Mouse (Mus musculus) large intestine, adult 2 months (tissue): Measurements from ENCODE around the gene Trpm4. TPM values are rescaled to one million over a fixed set of nuclear protein-coding genes. Genes with fewer than 3 reads are reported as not detected.

Source experiments
- DNase-seq: peaks from one replicate; pipeline ENCODE4 v3.0.0-alpha.2; 2012; ENCODE audit warnings: low read depth, low spot score
- WGBS: fragments of 180-500 bp; shearing (Covaris S2); methylation state at CpG from one replicate; pipeline ENCODE4 v1.1.7; 2018; 5-methylcytosine and 5-hydroxymethylcytosine counted together
- polyA plus RNA-seq: library from polyadenylated mRNA; depleted of rRNA; stranded (reverse); fragments of >200 nt; gene quantifications from 2 replicates; pipeline ENCODE4 v1.2.3, GENCODE M21; 2012

Trpm4 gene
- polyA plus RNA-seq, 1 experiment, result 185 TPM

DNA sequence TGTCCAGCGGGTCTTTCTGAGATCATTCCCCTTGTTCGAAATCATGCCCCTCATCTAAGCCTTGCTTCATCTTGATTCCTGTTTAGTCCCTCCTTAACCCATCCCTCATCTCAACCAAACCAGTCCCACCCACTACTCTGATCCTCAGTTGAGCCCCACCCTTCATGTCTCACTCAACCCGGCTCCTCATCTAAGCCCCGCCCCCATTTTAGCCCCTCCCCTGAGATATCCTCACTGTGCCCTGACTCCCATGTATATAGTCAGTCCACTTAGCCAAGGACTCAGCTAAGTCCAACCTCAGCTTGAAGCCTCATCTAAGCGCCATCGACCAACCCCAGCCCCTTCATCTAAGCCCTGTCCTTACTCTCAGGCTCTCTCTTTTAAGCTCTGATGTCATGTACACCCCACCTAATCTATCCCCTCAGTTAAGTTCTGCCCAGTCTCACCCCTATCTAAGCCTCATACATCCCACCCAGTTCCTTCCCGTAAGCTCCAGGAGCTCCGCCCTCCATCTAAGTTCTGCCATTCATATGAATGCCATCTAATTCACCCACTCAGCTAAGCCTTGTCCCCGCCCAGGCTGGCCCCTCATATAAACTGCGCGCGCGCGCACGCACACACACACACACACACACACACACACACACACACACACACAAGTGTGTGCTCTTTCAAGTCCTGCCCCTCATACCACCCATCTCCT, 21.9 kb upstream of the Trpm4 start:
- WGBS, result 61% methylated on average over 15 of the region's 15 CpGs
- DNase-seq, result no peak

DNA sequence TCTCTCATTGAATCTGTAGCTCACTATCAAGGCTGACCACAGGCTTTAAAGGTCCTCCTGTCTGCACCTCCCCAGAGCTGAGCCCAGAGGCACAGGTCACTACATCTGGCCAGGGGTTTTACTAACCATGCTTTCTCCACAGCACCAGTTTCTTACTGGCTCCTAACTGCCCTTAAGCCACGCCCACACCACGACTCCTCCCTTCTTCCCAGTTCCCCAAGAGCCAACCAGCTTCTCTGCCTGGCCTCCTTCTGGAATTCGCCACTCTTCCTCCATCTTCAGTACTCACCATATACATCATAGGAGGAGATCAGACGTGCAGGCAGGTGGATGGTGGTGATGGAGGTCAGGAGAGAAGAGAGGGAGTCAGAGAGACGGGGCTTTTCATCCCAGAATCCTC, 19.5 kb upstream of the Trpm4 start:
- 38% methylated on average over 5 of the region's 5 CpGs for WGBS
- DNase-seq, result no peak

DNA sequence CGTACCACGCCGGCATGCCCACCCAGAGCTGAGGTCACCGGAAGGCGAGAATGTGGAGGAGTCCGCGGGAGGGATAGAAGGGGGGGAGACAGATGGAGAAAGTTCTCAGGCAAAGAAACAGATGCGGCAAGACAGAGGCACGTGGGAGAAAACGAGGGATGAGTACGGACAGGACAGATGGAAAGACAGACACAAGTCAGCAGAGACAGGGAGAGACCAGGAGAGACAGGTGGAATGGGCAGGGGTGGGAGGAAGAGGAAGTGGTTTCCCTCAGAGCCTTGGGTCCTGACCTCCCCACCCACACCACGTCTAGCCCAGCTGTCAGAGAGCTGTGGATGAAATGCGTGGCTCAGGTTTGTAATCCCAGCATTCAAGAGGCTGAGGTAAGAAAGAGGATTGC, 13.3 kb upstream of the Trpm4 start:
- WGBS, result 79% methylated on average over 13 of the region's 13 CpGs
- no peak for DNase-seq

DNA sequence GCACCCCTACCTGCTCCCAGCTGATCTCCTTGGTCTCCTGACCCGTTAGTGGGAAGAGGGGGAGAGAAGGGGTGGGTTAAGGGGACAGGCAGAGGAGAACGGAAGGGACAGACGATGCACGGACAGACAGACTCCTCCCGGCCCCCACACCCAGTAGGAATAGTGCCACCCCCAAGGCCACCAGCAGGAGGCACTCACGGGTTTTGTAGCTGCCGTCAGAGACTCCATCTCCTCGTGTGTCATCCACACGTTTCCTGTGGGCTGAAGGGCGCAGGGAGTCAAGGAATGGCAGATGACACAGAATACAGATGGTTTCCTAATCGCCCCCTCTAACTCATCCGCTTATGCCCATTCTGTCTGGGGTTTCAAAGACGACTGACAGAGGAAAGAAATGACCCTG, 10.0 kb upstream of the Trpm4 start:
- WGBS, result 34% methylated on average over 13 of the region's 13 CpGs
- no peak for DNase-seq

DNA sequence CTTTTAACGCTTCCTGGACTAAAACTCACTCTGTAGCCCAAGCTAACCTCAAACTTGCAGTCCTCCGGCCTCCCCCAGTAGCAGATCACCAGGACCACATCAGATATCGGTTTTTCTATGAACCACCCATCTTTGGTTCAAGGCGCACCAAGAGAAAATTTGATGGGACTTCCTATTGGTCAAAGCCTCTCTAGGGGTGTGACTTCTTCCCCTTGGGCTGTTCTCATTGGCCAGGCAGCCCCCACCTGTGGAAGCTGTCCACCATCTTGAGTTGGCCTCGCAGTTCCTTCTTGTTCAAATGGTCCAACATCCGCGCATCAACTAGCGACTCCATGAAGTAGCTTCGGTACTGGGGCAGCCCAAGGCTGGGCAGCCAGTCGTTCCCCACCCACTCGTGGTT, 8.5 kb upstream of the Trpm4 start:
- no peak for DNase-seq
- WGBS, result 94% methylated on average over 11 of the region's 11 CpGs

DNA sequence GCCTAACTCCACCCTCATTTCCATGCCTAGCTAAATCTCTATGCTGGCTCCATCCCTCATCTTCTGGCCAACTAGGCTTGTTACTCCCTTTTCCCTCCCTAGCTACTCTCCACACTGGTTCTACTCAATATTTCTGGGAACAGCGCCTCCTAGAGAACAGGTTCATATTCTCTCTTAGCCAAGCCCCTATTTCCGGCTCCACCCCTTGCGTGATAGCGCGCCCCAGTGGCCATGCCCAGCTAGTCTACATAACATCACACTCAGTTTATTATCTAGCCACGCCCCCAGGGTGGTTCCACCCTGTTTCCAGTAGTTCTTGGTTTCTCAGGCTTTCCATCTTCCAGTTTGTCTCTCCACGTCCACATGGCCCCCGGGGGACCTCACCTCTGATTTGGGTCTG, 7.7 kb upstream of the Trpm4 start:
- DNase-seq, result peak; percentile 99
- 4% methylated on average over 8 of the region's 8 CpGs for WGBS

DNA sequence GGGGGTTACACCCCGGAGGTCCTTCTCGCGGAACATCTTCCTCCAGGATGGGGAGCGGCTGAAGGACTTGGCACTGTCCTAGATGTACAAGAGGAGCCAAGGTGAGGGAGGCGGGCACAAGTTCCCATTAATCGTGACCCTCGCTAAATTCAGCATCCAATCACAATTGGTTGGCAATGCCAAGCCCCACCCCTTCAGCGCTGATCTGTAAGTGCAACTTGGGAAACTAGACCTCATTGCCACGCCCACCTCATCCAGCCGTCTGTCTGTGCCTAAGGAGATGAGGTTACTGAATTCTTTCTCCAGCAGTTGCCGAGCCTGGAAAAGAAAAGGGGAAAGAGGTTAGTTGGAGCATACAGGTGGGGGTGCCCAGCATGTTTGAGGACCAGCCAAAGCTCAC, 7.1 kb upstream of the Trpm4 start:
- no peak for DNase-seq
- 1% methylated on average over 11 of the region's 11 CpGs for WGBS

DNA sequence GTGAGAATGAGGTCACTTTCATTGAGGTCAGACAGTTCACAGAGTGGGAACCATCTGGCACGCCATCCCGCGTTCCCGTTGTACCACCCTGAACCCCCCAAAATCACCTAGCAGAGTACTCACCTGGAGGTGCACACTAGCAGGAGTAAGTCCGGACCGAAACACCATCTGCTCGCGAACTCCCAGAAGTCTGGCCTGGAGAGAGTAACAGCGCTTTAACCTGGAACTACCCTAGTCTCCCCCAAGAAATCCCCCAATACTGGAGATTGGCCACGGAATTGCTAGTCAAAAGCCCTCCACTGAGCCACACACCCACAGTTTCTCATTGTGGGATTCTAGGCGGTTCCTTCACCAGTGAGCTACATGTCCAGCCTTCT, 6.5 kb upstream of the Trpm4 start:
- DNase-seq, result no peak
- 1% methylated on average over 11 of the region's 11 CpGs for WGBS

DNA sequence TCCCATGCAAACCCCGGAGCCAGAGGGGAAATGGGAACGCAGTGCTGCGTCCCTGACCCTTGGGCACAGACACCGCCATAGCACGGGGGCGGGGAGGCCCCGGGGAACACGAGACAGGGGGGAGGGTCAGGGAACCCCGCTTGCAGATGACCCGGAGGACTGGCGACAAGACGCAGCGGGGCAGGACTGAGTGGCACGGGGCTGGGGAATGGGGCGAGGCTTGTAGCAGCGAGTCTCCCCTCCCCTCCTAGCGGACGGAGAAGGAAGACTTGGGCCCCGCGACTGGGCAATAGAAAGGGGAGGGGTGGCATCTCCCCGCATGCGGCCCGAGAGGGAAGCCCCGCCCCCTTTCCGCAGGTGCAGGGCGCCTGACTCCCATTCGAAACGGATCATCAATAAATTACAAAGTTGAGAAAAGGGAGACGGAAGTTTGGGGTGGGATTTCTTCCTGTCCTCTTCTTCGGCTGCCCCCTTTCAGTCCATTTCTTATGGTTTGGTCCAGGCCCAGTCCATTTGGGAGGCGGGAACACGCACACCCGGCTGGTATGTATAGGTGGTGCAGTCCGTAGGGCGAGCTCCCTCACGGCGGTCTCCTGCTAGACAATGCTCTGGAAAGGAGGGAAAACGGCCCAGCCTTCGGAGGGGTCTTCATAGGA, 6.0 kb upstream of the Trpm4 start:
- DNase-seq, result no peak
- WGBS, result 2% methylated on average over 39 of the region's 39 CpGs

DNA sequence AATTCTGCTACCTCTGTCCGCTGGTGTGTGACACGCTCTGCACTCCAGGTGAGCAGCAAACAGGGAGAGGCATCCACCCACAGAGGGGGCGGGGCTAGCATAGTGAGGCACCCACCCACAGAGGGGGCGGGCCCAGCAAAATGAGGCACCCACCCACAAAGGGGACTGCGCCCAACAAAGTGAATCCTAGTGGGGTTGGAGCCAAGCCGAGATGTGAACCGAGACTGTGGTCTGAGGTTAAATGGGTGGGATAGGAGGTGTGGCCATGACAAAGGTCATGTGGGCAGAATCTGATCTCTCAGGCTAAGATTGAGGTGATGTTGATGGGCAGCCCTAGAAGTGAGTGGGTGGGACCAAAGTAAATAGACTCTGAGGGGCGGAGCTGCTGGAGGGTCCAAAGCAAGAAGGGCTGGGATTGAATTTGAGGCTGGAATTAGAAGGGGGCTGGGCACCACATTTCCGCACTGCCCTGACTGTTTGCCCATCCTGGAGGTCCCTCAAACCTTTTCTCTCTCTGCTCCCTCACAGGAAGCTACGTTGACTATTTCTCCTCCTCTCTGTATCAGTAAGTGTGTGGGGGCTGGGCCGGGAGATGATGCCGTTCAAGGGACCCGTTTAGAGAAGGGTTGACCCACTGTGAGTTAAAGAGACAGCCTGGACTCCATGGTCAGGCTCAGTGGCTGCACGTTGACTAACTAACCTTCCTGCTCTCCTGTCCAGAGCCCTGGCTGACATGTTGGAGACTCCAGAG, 4.8 kb upstream of the Trpm4 start:
- no peak for DNase-seq
- WGBS, result 7% methylated on average over 14 of the region's 14 CpGs

DNA sequence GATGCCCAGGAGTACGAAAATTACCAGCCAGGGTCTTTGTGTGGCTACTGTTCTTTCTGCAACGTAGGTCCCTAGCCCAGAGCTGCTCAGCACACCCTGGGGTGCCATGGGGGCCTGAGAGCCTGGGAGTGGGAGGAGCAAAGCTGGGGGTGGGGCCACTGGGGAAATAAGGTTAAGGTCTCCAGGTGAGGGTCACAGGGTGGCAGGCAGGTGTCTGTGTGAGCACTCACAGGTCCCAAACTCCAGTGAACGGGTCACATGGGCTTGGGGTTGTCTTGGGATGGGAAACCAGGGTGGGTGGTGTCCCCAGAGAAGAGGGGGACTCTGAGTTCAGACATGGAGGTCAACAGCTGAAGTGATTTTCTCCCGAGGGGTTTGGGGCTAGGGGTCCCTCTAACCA, 3.9 kb upstream of the Trpm4 start:
- DNase-seq, result no peak
- 38% methylated on average over 4 of the region's 4 CpGs for WGBS

DNA sequence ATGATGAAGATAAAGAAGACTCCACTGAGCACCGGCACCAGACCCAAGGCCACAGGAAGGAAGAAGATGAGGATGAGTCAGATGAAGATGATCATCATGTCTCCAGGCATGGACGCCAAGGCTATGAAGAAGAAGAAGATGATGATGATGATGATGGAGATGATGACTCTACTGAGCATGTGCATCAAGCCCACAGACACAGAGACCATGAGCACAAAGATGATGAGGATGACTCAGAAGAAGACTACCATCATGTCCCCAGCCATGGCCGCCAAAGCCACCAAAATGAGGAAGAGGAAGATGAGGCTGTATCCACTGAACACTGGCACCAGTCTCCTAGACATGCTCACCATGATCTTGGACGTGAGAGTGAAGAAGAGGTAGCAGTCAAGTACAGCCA, 2.7 kb upstream of the Trpm4 start:
- DNase-seq, result no peak
- WGBS, result 88% methylated on average over 4 of the region's 4 CpGs

DNA sequence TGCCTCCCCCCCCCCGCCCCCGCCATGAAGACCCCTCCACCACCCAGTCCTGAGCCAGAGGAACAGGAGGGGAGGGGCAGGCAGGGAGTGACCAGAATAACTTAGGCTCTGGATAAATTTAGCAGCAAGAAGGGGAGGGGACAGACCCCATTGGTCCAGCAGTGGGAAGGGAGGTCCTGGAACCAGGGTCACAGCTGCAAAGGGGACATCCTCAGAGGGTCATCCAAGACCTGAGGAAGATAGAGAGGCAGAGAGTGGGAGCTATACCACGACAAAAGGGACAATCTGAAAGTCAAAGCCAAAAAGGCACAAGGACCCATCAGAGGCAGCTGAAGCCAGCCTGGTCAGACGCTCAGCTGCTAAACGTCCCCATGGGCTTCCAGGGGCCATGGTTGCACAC, 1.5 kb upstream of the Trpm4 start, which contains the start of gene Hrc:
Gene Hrc (plus strand): TSS at position 235 of the 400 bp plus-strand sequence.
- 57% methylated on average over 5 of the region's 5 CpGs for WGBS
- no peak for DNase-seq

DNA sequence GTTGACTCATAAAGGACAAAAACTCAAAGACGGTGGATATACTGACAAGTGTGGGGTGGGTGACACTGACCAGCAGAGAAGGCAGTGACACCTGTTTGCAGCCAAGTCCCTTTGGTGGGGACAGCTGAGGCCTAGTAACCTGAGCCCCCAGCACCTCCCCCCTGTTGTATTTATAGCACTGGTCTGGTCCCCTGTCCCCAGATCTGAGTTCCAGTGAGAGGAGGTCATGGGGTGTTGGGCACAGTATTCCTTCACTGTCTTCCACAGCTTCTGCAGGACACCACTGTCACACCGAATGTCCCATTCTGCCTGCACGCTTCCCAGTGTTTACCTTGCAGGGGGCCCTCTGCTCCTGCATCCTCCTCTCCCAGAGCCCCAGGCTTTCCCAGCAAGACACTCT, 1.0 kb upstream of the Trpm4 start:
- 51% methylated on average over 3 of the region's 3 CpGs for WGBS
- no peak for DNase-seq

DNA sequence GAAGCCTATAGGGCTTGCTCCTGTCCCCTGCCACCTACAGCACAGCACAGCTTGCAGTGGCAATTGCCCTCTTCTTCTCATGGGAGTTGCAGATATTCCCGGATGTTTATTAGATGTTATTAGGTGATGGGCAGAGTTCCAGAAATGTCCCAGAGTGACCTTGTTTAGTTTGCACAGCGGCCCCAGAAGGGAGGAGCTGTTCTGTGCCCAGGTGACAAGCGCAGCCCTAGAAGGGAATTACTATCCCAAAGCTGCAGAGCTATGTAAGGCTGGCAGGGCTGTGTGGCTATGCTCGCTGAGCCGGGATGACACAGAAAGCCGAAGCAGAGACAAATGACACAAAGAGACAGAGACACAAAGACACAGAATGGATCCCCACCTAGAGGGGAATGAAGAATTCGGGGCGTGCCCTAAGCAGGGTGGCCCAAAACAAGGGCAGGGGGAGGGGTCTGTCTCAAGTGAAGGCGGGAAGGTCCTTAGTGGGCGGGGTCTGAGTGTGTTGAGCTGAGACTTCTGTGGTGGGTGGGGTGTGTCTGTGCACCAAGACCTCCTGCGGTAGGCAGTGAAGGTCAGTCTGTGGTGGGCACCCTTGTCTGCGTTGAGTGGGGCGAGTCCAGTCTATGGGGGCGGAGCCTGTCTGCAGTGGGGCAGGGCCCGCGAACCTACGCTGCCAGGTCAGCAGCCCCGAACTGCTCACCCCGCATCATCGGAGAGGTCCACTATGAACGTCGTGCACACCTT, 725 bp downstream of the Trpm4 start:
- DNase-seq, result no peak
- WGBS, result 2% methylated on average over 22 of the region's 22 CpGs

DNA sequence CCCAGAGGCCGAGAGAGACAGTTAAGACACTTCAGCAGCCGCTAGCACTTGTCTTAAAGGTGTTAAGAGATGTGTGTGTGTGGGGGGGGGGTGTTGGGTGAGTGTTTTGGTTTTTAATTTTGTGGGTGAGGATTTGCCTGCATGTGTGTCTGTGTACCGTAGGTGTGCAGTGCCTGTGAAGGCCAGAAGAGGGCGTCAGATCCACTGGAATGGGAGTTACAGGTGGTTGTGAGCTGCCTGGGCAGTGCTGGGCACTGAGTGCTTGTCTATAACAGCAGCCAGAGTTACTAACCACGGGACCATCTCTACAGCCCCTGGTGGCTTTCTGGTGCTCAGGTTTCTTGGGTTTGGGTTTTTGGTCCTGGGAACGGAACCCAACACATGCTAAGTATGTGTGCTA, 2.1 kb downstream of the Trpm4 start:
- 91% methylated on average over 6 of the region's 6 CpGs for WGBS
- DNase-seq, result no peak

DNA sequence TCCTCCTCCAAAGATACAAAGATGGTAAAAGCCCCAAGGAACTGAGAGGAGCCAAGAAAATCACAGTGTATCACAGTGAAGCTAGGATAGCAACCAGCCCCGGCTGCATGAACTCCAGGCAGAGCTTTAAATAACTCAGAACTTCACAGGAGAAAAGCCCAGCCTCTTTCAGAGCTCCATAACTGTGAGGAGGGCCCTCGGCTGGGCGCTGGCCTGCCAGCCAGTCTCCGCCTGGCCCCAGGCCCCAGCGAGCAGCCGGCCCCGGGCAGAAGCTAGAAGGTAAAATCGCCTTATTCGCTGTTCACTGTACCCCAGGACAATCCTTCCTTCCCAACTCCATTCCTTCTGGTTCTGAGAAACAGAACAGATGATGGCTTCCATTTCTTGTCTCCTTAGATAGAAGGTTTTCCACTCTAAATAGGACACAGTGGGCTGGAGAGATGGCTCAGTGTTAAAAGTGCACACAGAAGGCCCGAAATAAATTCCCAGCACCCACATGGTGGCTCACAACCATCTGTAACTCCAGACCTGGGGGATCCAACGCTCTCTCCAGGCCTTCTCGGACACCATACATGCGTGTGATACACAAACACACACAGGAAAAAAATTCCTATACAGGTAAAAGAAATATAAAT, 4.6 kb downstream of the Trpm4 start:
- DNase-seq, result no peak
- WGBS, result 82% methylated on average over 13 of the region's 13 CpGs

DNA sequence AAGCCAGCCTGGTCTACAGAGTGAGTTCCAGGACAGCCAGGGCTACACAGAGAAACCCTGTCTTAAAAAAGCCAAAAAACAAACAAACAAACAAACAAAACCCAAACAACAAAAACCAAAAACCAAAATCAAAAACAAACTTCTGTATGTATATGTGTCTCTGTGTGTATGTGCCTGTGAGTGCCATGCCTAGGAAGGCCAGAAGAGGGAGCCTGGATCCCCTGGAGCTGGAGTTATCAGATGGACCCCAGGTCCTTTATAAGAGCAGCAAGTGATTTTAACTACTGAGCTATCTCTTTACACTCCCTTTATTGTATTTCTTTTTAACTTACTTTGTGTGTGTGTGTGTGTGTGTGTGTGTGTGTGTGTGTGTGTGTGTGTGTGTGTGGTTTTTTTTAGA, 7.8 kb downstream of the Trpm4 start:
- no peak for DNase-seq

DNA sequence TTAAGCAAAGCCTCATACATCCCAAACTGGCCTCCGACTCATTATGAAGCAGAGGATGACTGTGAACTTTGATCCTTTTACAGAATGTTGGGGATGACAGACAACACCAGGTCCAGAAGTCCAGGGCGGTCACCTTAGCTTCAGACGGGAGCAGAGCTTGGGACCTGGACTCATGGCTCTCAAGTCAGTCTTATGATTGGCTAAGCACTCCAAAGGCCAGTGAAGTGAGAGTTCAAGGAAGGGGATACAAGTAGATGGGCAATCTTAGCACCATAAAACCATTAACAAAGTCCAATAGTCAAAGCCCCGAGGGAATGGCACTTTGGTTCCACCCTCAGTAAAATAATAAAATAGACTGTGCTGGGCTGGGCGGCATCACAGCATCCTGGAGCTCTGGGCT, 10.5 kb downstream of the Trpm4 start:
- WGBS, result 29% methylated on average over 5 of the region's 5 CpGs
- DNase-seq, result no peak

DNA sequence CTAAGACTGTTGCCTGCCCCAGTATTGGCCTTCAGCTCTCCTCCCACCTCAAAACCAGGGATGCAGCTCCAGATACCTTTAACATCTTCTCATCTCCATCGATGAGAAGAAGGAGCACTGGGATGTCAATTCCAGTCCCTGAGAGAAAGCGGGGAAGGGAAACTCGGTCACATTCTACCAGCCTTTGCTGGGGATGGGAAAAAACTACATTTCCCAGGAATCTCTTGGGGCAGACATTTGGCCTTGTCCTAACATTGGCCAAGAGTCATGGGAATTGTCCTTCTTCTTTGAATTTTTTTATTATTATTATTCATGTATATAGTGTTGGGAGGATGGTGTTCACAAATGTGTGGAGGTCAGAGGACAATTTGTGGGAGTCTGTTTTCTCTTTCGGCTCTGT, 11.3 kb downstream of the Trpm4 start:
- 85% methylated on average over 4 of the region's 4 CpGs for WGBS
- DNase-seq, result no peak
